Mouse (Mus musculus): Measurements from ENCODE around the gene Heatr1. TPM values are rescaled to one million over a fixed set of nuclear protein-coding genes. Genes with fewer than 3 reads are reported as not detected.
A peak's percentile ranks its signal among the peaks of the same experiment; 100 is the strongest.
"Not testable (repeated sequence)": the region's sequence is repeated elsewhere in the genome, so short reads cannot be mapped to it uniquely, and the experiment has no call there.

Gene Heatr1
- total RNA-seq, 2 experiments from 2014 or later = 28.3 to 35.5 TPM

GRCm38 (mm10) chr13:12460443-12460842 is 65.6 kb downstream of the Heatr1 start:
- peak overlapping the region; percentile 91 for H3K27ac ChIP-seq
- DNase-seq (ENCODE audit: extremely low spot score in 1 of 2, low spot score in 2 of 2) = peak; percentile 52 to 67
- peak overlapping the region; percentile 89 for H3K4me3 ChIP-seq
- TF ChIP-seq CTCF (IDR thresholded peaks at IDR 0.05) = peak; percentile 12
- intact Hi-C loops (cut with DNase I) = no loop called here

- TF ChIP-seq CTCF (IDR thresholded peaks at IDR 0.05) = no peak
- peak; percentile 86 to 88 for DNase-seq (ENCODE audit: extremely low spot score in 1 of 2, low spot score in 2 of 2)
- Histone ChIP-seq H3K4me3 (peak overlapping the region; percentile 89), H3K27ac (peak overlapping the region; percentile 91)
- intact Hi-C loops (cut with DNase I) = loop anchor here (1.0 kb wide), 1 partner anchor 104 kb away; the partner anchor contains the start of gene Ero1lb
These were observed 66.3 kb downstream of the Heatr1 start for GRCm38 (mm10) chr13:12460881-12461729.

GRCm38 (mm10) chr13:12461730-12462119 is 66.9 kb downstream of the Heatr1 start:
- Histone ChIP-seq H3K27ac (peak overlapping the region; percentile 91), H3K4me3 (peak overlapping the region; percentile 89)
- DNase-seq (ENCODE audit: extremely low spot score in 1 of 2, low spot score in 2 of 2) = no peak
- no peak for TF ChIP-seq CTCF (IDR thresholded peaks at IDR 0.05)
- intact Hi-C loops (cut with DNase I) = loop anchor here (1.0 kb wide), 1 partner anchor 104 kb away; the partner anchor contains the start of gene Ero1lb

- H3K4me3 ChIP-seq = no peak overlapping the region
- no peak overlapping the region for H3K27ac ChIP-seq
- DNase-seq (ENCODE audit: extremely low spot score in 1 of 2, low spot score in 2 of 2) = no peak
- intact Hi-C loops (cut with DNase I) = no loop called here
- TF ChIP-seq CTCF (IDR thresholded peaks at IDR 0.05) = no peak
These were observed 67.8 kb downstream of the Heatr1 start for GRCm38 (mm10) chr13:12462623-12463022.

GRCm38 (mm10) chr13:12464159-12464558 is 69.3 kb downstream of the Heatr1 start:
- intact Hi-C loops (cut with DNase I) = not testable (repeated sequence)

GRCm38 (mm10) chr13:12464844-12465243 is 70.0 kb downstream of the Heatr1 start, which contains the start of gene Lgals8:
Gene Lgals8 (minus strand): TSS chr13:12464944.
- intact Hi-C loops (cut with DNase I) = no loop called here
- Histone ChIP-seq H3K27ac (no peak within 1 kb of the TSS), H3K4me3 (no peak within 1 kb of the TSS)
- no peak for TF ChIP-seq CTCF (IDR thresholded peaks at IDR 0.05)
- DNase-seq (ENCODE audit: extremely low spot score in 1 of 2, low spot score in 2 of 2) = no peak

More at GRCm38 (mm10) chr13:12464159-12464558, 69.3 kb downstream of the Heatr1 start:
- not testable (repeated sequence) for DNase-seq (ENCODE audit: extremely low spot score in 1 of 2, low spot score in 2 of 2); H3K4me3 ChIP-seq; H3K27ac ChIP-seq

GRCm38 (mm10) chr13:12468488-12468887 is 73.7 kb downstream of the Heatr1 start:
- Histone ChIP-seq H3K4me3 (no peak overlapping the region), H3K27ac (no peak overlapping the region)
- intact Hi-C loops (cut with DNase I) = no loop called here
- DNase-seq (ENCODE audit: extremely low spot score in 1 of 2, low spot score in 2 of 2) = no peak
- no peak for TF ChIP-seq CTCF (IDR thresholded peaks at IDR 0.05)

- peak; percentile 98 for TF ChIP-seq CTCF (IDR thresholded peaks at IDR 0.05)
- peak; percentile 72 to 83 for DNase-seq (ENCODE audit: extremely low spot score in 1 of 2, low spot score in 2 of 2)
- Histone ChIP-seq H3K4me3 (no peak overlapping the region), H3K27ac (no peak overlapping the region)
- intact Hi-C loops (cut with DNase I) = loop anchor here (2.0 to 5.0 kb wide), 2 partner anchors 63 to 207 kb away; no protein-coding TSS in a partner anchor
These were observed 79.0 kb downstream of the Heatr1 start for GRCm38 (mm10) chr13:12473724-12474378.

GRCm38 (mm10) chr13:12475239-12475638 is 80.4 kb downstream of the Heatr1 start:
- intact Hi-C loops (cut with DNase I) = no loop called here
- H3K4me3 ChIP-seq = no peak overlapping the region
- TF ChIP-seq CTCF (IDR thresholded peaks at IDR 0.05) = no peak
- DNase-seq (ENCODE audit: extremely low spot score in 1 of 2, low spot score in 2 of 2) = no peak
- no peak overlapping the region for H3K27ac ChIP-seq

GRCm38 (mm10) chr13:12476886-12477285 is 82.1 kb downstream of the Heatr1 start:
- no peak for DNase-seq (ENCODE audit: extremely low spot score in 1 of 2, low spot score in 2 of 2)
- TF ChIP-seq CTCF (IDR thresholded peaks at IDR 0.05) = no peak
- Histone ChIP-seq H3K27ac (no peak overlapping the region), H3K4me3 (no peak overlapping the region)
- intact Hi-C loops (cut with DNase I) = no loop called here

GRCm38 (mm10) chr13:12478301-12478700 is 83.5 kb downstream of the Heatr1 start:
- no peak for TF ChIP-seq CTCF (IDR thresholded peaks at IDR 0.05)

GRCm38 (mm10) chr13:12479802-12480201 is 85.0 kb downstream of the Heatr1 start:
- H3K27ac ChIP-seq = no peak overlapping the region
- H3K4me3 ChIP-seq = no peak overlapping the region
- no peak for DNase-seq (ENCODE audit: extremely low spot score in 1 of 2, low spot score in 2 of 2)
- no peak for TF ChIP-seq CTCF (IDR thresholded peaks at IDR 0.05)
- intact Hi-C loops (cut with DNase I) = no loop called here

More at GRCm38 (mm10) chr13:12478301-12478700, 83.5 kb downstream of the Heatr1 start:
- no peak for DNase-seq (ENCODE audit: extremely low spot score in 1 of 2, low spot score in 2 of 2)
- no peak overlapping the region for H3K4me3 ChIP-seq
- intact Hi-C loops (cut with DNase I) = no loop called here
- H3K27ac ChIP-seq = no peak overlapping the region
